Mouse (Mus musculus) forebrain, embryonic 10.5 days (tissue): Measurements from ENCODE around the gene Tmem221. TPM values are rescaled to one million over a fixed set of nuclear protein-coding genes. Genes with fewer than 3 reads are reported as not detected.
A peak's percentile ranks its signal among the peaks of the same experiment; 100 is the strongest.
"Not testable (repeated sequence)": the region's sequence is repeated elsewhere in the genome, so short reads cannot be mapped to it uniquely, and the experiment has no call there.

ENCODE experiments used
- DNase-seq: peaks from one replicate; pipeline ENCODE4 v3.0.0-alpha.2; 2017; ENCODE audit warnings: low spot score; ENCODE audit errors: extremely low spot score
- H3K27ac ChIP-seq: fragments of 300-500 bp; sonication (generic); 2 replicates; pipeline ENCODE4 v1.5.1; 2016; ENCODE audit warnings: mild to moderate bottlenecking
- H3K27me3 ChIP-seq: fragments of 300-500 bp; sonication (generic); 2 replicates; pipeline ENCODE4 v1.6.1; 2016; ENCODE audit warnings: mild to moderate bottlenecking; ENCODE audit not compliant: poor library complexity, severe bottlenecking
- H3K36me3 ChIP-seq: fragments of 300-500 bp; sonication (generic); replicated peaks from 2 replicates; pipeline ENCODE4 v1.6.1; 2016; ENCODE audit warnings: mild to moderate bottlenecking, moderate library complexity
- H3K4me1 ChIP-seq: fragments of 300-500 bp; sonication (generic); 2 replicates; pipeline ENCODE4 v1.6.1; 2016
- H3K4me3 ChIP-seq: fragments of 300-500 bp; sonication (generic); 2 replicates; pipeline ENCODE4 v1.5.1; 2016; ENCODE audit warnings: mild to moderate bottlenecking, moderate library complexity
- H3K9me3 ChIP-seq: fragments of 300-500 bp; sonication (generic); 2 replicates; pipeline ENCODE4 v1.6.1; 2016; ENCODE audit warnings: mild to moderate bottlenecking, moderate library complexity
- WGBS: fragments of 180-500 bp; shearing (Covaris S2); methylation state at CpG from one replicate; pipeline ENCODE4 v1.1.7; 2016; 5-methylcytosine and 5-hydroxymethylcytosine counted together
- polyA plus RNA-seq: library from polyadenylated mRNA; unstranded; fragments of >200 nt; fragmentation: Nextera tagmentation; extraction: Ambion mirVana; gene quantifications from 2 replicates; pipeline ENCODE4 v1.2.1, GENCODE M21; 2016

Tmem221 gene
- polyA plus RNA-seq, 1 experiment from 2014 or later: 0.17 TPM

GRCm38 (mm10) chr8:71534263-71534810 is 24.3 kb downstream of the Tmem221 start:
- Histone ChIP-seq H3K4me3 (no peak overlapping the region), H3K27ac (no peak overlapping the region), H3K27me3 (peaks cover 43% of the 10 kb centered on the region), H3K36me3 (no peaks in the 10 kb centered on the region), H3K9me3 (no peaks in the 10 kb centered on the region), H3K4me1 (peaks cover 16% of the 10 kb centered on the region)
- WGBS: 36% methylated on average over 3 of the region's 3 CpGs
- no peak for DNase-seq

DNA sequence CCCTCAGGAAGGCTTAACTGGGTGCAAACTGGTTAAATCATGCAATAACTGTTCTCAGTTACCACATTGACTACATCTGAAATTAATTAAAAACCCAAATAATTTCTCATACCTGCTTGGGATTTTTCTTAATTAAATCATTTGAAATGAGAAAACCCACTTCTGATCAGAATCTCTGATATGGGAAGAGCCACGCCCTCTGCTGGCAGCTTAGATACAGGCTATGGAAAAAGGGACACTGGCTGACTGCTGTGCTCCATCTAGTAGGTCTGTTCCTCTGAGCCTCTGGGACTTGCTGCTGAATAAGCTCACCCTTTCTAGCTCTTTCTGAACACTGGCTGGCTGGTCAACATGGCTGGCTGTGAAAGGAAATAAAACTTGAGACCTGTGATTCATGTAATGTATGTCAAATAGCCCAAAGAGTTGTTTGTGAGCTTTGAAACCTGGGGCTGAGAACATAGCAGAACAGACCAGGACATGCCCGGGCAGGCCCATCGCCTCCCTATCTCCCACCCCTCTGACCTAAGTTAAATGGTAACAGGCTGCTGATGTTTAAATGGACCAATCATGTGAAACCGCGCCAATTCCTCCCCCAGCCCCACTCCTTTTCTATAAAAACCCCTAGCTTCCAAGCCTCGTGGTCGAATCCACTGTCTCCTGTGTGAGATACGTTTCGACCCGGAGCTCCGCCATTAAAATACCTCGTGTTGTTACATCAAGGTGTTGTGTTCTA is 27.8 kb downstream of the Tmem221 start:
- 79% methylated on average over 8 of the region's 12 CpGs for WGBS
- H3K27ac ChIP-seq, DNase-seq, H3K9me3 ChIP-seq, H3K36me3 ChIP-seq, H3K4me3 ChIP-seq: not testable (repeated sequence)
- Histone ChIP-seq H3K27me3 (peaks cover 44% of the 10 kb centered on the region), H3K4me1 (peaks cover 21% of the 10 kb centered on the region)

DNA sequence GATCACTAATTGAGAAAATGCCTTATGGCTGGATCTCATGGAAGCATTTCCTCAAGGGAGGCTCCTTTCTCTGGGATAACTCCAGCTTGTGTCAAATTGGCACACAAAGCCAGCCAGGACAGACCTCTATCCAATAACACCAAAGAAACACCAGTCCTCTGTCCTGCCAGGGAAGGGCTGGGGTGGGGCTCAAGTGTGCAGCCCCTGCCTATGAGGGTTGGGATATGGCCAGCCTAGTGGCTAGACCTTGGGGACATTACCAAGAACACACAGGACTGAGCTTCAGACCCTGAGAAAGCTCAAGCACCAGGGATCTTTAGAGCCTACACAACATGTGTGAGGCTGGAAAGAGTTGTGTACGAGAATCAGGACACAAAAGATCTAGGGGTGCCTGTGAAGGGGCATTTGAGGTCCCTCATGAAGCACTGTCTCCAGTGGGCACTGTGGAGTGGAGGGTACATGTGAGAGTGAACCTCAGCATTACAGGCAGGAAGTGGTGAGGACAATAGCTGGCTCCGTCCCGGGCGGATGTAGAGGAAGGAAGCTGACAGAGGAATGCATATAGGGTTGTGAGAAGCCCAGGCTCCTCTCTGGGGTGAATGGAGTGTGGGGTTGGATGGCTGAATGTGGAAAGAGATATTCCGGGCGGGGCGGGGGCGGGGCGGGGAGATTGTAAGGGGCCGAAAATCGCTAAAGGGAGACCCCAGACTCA is 30.2 kb downstream of the Tmem221 start:
- H3K9me3 ChIP-seq: no peaks in the 10 kb centered on the region
- H3K27ac ChIP-seq: peak overlapping the region; percentile 70; the same call in 1 of the 2 replicates
- H3K36me3 ChIP-seq: no peaks in the 10 kb centered on the region
- no peak for DNase-seq
- 85% methylated on average over 11 of the region's 11 CpGs for WGBS
- peaks cover 28% of the 10 kb centered on the region for H3K4me1 ChIP-seq
- no peak overlapping the region for H3K4me3 ChIP-seq
- peaks cover 52% of the 10 kb centered on the region for H3K27me3 ChIP-seq

DNA sequence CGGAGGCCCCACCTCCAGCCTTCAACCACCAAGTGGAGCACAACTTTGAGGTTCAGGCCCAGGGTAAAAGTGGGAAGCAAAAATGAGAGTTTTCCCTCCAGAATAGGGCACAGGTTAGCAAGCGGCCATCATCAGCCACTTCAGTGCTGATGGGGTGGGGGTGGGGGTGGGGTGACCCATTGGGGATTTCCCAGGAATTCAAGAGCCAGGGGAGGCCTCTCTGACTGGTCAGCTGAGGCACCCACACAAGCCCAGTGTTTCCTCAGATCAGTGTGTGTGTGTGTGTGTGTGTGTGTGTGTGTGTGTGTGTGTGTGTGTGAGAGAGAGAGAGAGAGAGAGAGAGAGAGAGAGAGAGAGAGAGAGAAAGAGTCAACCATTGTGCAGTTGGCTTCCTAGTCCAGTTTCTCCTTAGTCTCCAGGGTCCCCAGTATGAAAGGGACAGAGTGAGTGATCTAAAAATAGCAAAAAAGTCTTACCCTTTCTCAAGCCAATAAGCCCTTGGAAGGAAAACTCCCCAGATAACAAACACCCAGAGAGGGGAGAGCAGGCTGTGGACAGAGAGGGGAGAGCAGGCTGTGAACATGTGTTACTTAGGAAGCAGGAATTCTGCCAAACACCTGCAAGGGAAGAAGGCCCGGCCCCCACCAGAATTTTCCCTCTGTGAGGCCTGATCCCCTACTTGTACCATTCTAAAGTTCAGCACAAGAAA is 31.4 kb downstream of the Tmem221 start:
- Histone ChIP-seq H3K27me3 (peaks cover 64% of the 10 kb centered on the region), H3K27ac (peak overlapping the region; percentile 58; the same call in 1 of the 2 replicates), H3K9me3 (no peaks in the 10 kb centered on the region), H3K4me1 (peaks cover 28% of the 10 kb centered on the region), H3K36me3 (no peaks in the 10 kb centered on the region), H3K4me3 (no peak overlapping the region)
- no peak for DNase-seq
- WGBS: 46% methylated on average over 3 of the region's 3 CpGs

- peaks cover 67% of the 10 kb centered on the region for H3K27me3 ChIP-seq
- peak overlapping the region; percentile 58; the same call in 1 of the 2 replicates for H3K27ac ChIP-seq
- H3K9me3 ChIP-seq: no peaks in the 10 kb centered on the region
- 7% methylated on average over 6 of the region's 6 CpGs for WGBS
- H3K4me1 ChIP-seq: peaks cover 35% of the 10 kb centered on the region
- H3K36me3 ChIP-seq: no peaks in the 10 kb centered on the region
- peak overlapping the region; percentile 18; the same call in 1 of the 2 replicates for H3K4me3 ChIP-seq
- DNase-seq: no peak
These were observed 32.4 kb downstream of the Tmem221 start for GRCm38 (mm10) chr8:71526272-71526671.

DNA sequence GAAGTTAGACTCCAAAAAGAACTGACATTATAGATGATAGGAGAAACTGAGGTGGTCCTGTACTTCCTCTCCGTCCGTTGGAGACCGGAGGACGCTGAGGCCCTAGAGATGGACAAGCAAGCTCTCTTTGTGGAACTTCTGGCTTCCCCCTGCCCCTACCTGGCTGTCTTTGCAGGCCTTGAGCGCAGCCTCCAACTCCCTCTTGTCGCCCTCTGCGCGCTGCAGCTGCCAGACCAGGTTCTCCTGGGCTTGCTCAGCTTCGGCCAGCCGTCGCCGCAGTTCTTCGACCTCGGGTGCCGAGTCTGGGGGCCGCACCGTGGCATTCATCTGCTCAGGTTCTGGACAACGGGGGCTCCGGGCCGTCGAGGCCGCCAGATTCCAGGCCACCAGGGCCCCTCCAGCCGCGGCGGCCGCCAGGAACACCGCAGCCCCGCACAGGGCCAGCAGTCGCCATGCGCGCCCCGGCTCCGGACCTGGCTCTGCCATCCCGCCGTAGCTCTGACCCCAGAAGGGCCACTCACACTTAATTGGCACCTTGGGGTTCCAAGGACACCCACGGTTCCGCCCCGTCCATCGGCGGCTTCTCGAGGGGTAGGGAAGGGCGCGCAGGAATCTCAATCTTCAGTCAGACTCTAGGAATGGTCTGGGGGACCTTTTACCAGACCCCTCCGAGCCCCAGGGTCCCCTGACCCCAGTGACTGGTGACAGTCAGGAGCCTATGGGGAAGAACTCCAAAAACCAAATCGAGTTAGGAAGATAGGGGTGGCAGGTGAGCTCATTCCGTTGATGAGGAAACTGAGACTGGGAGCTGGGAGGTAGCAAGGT is 33.2 kb downstream of the Tmem221 start, which contains the start of gene Ccdc194:
Gene Ccdc194 (minus strand): TSS at position 486 of the 825 bp plus-strand sequence.
- Histone ChIP-seq H3K4me1 (peaks cover 38% of the 10 kb centered on the region), H3K9me3 (no peaks in the 10 kb centered on the region), H3K27me3 (peaks cover 67% of the 10 kb centered on the region), H3K4me3 (peak within 1 kb of the TSS; percentile 36), H3K36me3 (no peaks in the 10 kb centered on the region), H3K27ac (peak within 1 kb of the TSS; percentile 58)
- WGBS: 6% methylated on average over 46 of the region's 46 CpGs
- DNase-seq: no peak

DNA sequence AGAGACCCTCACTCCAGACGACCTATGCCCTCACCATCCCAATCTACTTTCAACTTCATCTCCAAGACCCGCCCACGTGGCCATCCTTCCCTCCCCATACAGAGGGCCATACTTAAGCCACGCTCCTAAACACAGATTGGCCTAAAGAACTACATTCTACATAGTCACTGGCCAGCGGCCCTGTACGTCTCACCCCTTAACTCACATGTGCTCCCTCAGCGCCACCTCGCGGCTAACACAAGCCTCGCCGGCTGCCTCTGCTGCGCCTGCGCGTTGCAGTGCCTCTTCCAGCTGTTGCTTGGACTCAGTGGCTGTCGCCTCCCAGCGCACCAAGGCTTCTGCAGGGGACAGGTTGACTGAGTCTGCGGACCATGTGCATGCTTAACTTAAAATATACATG is 37.0 kb downstream of the Tmem221 start:
- no peak overlapping the region for H3K27ac ChIP-seq
- peaks cover 45% of the 10 kb centered on the region for H3K27me3 ChIP-seq
- no peaks in the 10 kb centered on the region for H3K36me3 ChIP-seq
- WGBS: 8% methylated on average over 17 of the region's 17 CpGs
- peak; percentile 92 for DNase-seq
- no peaks in the 10 kb centered on the region for H3K9me3 ChIP-seq
- H3K4me3 ChIP-seq: peak overlapping the region; percentile 20
- peaks cover 47% of the 10 kb centered on the region for H3K4me1 ChIP-seq

DNA sequence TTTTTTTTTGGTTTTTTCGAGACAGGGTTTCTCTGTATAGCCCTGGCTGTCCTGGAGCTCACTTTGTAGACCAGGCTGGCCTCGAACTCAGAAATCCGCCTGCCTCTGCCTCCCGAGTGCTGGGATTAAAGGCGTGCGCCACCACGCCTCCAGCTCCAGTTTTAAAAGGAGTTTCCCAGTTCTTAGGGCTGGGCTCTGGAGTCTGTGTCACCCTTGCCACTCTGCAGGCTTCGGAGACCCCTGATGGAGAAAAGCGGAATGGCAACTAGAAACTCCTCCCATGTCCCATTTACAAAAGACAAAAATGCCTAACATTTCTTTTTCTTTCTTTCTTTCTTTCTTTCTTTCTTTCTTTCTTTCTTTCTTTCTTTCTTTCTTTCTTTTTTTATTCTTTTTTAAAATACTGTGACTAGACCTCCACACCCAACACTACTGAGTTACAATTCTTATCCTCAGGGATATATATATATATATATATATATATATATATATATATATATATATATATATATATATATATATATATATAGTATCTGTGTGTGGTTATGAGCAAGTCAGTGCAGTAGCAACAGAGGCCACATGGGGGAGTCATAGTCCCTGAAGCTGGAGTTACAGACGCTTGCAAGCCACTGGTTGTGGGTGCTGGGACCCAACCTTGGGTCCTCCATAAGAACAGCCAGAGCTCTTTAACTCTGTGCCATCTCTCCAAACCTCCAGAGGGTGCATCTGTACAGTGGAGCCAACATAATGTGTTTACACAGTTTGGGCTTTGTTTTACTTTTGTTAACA is 39.4 kb downstream of the Tmem221 start:
- not testable (repeated sequence) for H3K27ac ChIP-seq, H3K9me3 ChIP-seq, H3K36me3 ChIP-seq, H3K4me3 ChIP-seq
- peaks cover 21% of the 10 kb centered on the region for H3K27me3 ChIP-seq
- WGBS: 48% methylated on average over 10 of the region's 10 CpGs
- peaks cover 31% of the 10 kb centered on the region for H3K4me1 ChIP-seq
- peak; percentile 64 for DNase-seq

GRCm38 (mm10) chr8:71516786-71517185 is 41.9 kb downstream of the Tmem221 start:
- 0 out of 2 replicates have a peak overlapping the region, but pooled peaks have one; percentile 53 for H3K27ac ChIP-seq
- H3K36me3 ChIP-seq: no peaks in the 10 kb centered on the region
- no peak for DNase-seq
- H3K4me3 ChIP-seq: no peak overlapping the region
- H3K27me3 ChIP-seq: 0 out of 2 replicates have a peak, but pooled peaks cover under 1% of the 10 kb centered on the region
- peaks cover 31% of the 10 kb centered on the region for H3K4me1 ChIP-seq
- no peaks in the 10 kb centered on the region for H3K9me3 ChIP-seq
- 35% methylated on average over 6 of the region's 6 CpGs for WGBS

DNA sequence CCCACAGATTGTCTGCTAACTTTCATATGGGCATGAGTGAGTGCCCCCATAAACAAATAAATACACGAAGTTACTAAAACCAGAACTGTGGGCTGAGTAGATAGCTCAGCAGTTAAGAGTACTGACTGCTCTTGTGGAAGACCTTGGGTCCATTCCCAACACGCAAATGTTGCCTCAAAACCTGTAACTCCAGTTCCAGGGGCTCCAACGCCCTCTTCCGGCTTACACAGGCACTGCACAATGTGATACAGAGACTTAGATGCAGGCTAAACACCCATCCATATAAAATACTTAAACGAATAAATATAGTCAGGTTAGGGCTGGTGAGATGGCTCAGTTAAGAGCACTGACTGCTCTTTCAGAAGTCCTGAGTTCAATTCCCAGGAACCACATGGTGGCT is 43.6 kb downstream of the Tmem221 start:
- Histone ChIP-seq H3K9me3 (no peaks in the 10 kb centered on the region), H3K27ac (no peak overlapping the region), H3K27me3 (peaks cover 18% of the 10 kb centered on the region), H3K4me3 (no peak overlapping the region), H3K36me3 (no peaks in the 10 kb centered on the region), H3K4me1 (peaks cover 28% of the 10 kb centered on the region)
- DNase-seq: no peak
- WGBS: 69% methylated on average over 5 of the region's 5 CpGs

GRCm38 (mm10) chr8:71513018-71513754 is 45.5 kb downstream of the Tmem221 start:
- 77% methylated on average over 15 of the region's 15 CpGs for WGBS

More at GRCm38 (mm10) chr8:71513018-71513754, 45.5 kb downstream of the Tmem221 start:
- H3K27ac ChIP-seq: no peak overlapping the region
- H3K36me3 ChIP-seq: no peaks in the 10 kb centered on the region
- peaks cover 37% of the 10 kb centered on the region for H3K27me3 ChIP-seq
- no peaks in the 10 kb centered on the region for H3K9me3 ChIP-seq
- no peak overlapping the region for H3K4me3 ChIP-seq
- DNase-seq: no peak
- peaks cover 29% of the 10 kb centered on the region for H3K4me1 ChIP-seq
